Mouse (Mus musculus): ENCODE results near the gene Zfp626.
"Not testable (repeated sequence)": the region's sequence is repeated elsewhere in the genome, so short reads cannot be mapped to it uniquely, and the experiment has no call there.

Gene Zfp626

GRCm38 (mm10) chr7:27860396-27861235, 53.6 kb downstream of the Zfp626 start:
- peak; percentile 27 for DNase-seq (ENCODE audit: low read depth, low spot score)

- not testable (repeated sequence) for DNase-seq (ENCODE audit: low read depth, low spot score)
These were observed 55.6 kb downstream of the Zfp626 start for GRCm38 (mm10) chr7:27862578-27862977.
